ENCODE assay signal across 11 mouse cellular contexts in genomic region chr2:132291265-132291664, GRCm38 (mm10). TPM values are rescaled to one million over a fixed set of nuclear protein-coding genes. Genes with fewer than 3 reads are reported as not detected.
A peak's percentile ranks its signal among the peaks of the same experiment; 100 is the strongest.
DNase-seq lines count a peak whose midpoint lies in the region; ATAC-seq and TF ChIP-seq lines count a peak whose summit lies in the region.
"Had no signal": no experiment of that assay in that cellular context is flagged by ENCODE, and none has a peak within 500 bp of the region (broad histone marks: within the 10 kb centered on the region; RNA-seq: fewer than 3 reads in every experiment).

No protein-coding gene starts in this region.

- H3K27me3 ChIP-seq in heart, adult 2 months (ENCODE audit: control insufficient read depth, insufficient read depth, low read length) = no peaks in the 10 kb centered on the region
- no peaks in the 10 kb centered on the region for H3K27me3 ChIP-seq in megakaryocyte, embryonic 14.5 days (replicated peaks)
- no peaks in the 10 kb centered on the region for H3K27me3 ChIP-seq in myocyte (ENCODE audit: control insufficient read depth, insufficient read depth, insufficient read length)
- H3K27me3 ChIP-seq: embryonic facial prominence, embryonic 13.5 days had no signal

- peaks cover 21% of the 10 kb centered on the region for H3K36me3 ChIP-seq in heart, adult 2 months (ENCODE audit: control insufficient read depth, insufficient read depth, low read length)
- H3K36me3 ChIP-seq in megakaryocyte, embryonic 14.5 days (replicated peaks; ENCODE audit: low read length) = peaks cover 70% of the 10 kb centered on the region
- H3K36me3 ChIP-seq in myocyte (ENCODE audit: control insufficient read depth, insufficient read depth) = peaks cover 16% of the 10 kb centered on the region

- no peak for TF ChIP-seq EP300 in heart, adult 2 months (IDR thresholded peaks at IDR 0.05; ENCODE audit: insufficient read depth, low read depth, low read length)

- TF ChIP-seq CTCF in heart, adult 2 months (IDR thresholded peaks at IDR 0.05) = no peak

- H3K4me1 ChIP-seq in heart, adult 2 months (ENCODE audit: control insufficient read depth, insufficient read depth, low read length) = peaks cover 19% of the 10 kb centered on the region
- H3K4me1 ChIP-seq in megakaryocyte, embryonic 14.5 days = peaks cover 93% of the 10 kb centered on the region

- no peak overlapping the region for H3K4me3 ChIP-seq in heart, adult 2 months
- H3K4me3 ChIP-seq in megakaryocyte, embryonic 14.5 days (replicated peaks) = peak overlapping the region; percentile 62
- no peak overlapping the region for H3K4me3 ChIP-seq in myocyte
- H3K4me3 ChIP-seq: embryonic facial prominence, embryonic 13.5 days had no signal

- ATAC-seq in megakaryocyte, adult 5-6 weeks (ENCODE audit: poor library complexity, severe bottlenecking) = no peak

- H3K9ac ChIP-seq in heart, adult 2 months (ENCODE audit: low read depth, low read length) = peak overlapping the region; percentile 22; the same call in 1 of the 2 replicates
- H3K9ac ChIP-seq: embryonic facial prominence, embryonic 13.5 days had no signal

- no peak overlapping the region for H3ac ChIP-seq in myocyte (ENCODE audit: control insufficient read depth, insufficient read length)

- H3K79me2 ChIP-seq in heart, adult 2 months (replicated peaks; ENCODE audit: control insufficient read depth, insufficient read depth, low read length) = peaks cover 8% of the 10 kb centered on the region; the same call in 1 of the 2 replicates
- H3K79me2 ChIP-seq in myocyte (ENCODE audit: control insufficient read depth, insufficient read depth) = peaks cover 18% of the 10 kb centered on the region

- peak; percentile 43 to 45 for DNase-seq in heart, adult 2 months
- DNase-seq in heart, adult 9 months (ENCODE audit: low spot score in 2 of 2) = no peak
- DNase-seq in gastrocnemius, postnatal 14 days = peak; percentile 55
- no peak for DNase-seq in thymus, postnatal 0 days (ENCODE audit: low spot score)
- no peak for DNase-seq in thymus, postnatal 14 days
- DNase-seq: layer of hippocampus, postnatal 36 days; retina, postnatal 1 day had no signal

- intact Hi-C loops in heart, adult 2 months (cut with DNase I) = no loop called here
- intact Hi-C loops in gastrocnemius, postnatal 14 days (cut with DNase I; ENCODE audit: low total_unique reads) = no loop called here

- peak overlapping the region; percentile 83 for H3K27ac ChIP-seq in heart, adult 2 months
- H3K27ac ChIP-seq: embryonic facial prominence, embryonic 13.5 days had no signal

- no peaks in the 10 kb centered on the region for H3K9me3 ChIP-seq in megakaryocyte, embryonic 14.5 days
- H3K9me3 ChIP-seq: embryonic facial prominence, embryonic 13.5 days had no signal

- 41% methylated on average over 3 of the region's 3 CpGs for WGBS in heart, adult 2 months

- peak overlapping the region; percentile 40 for H3K4me2 ChIP-seq in myocyte (ENCODE audit: low read depth)
- H3K4me2 ChIP-seq: embryonic facial prominence, embryonic 13.5 days had no signal

- TF ChIP-seq POLR2A in heart, adult 2 months (IDR thresholded peaks at IDR 0.05; ENCODE audit: insufficient read depth, low read depth, low read length) = no peak
- TF ChIP-seq POLR2A in myocyte (IDR thresholded peaks at IDR 0.05; ENCODE audit: insufficient read length, low read depth) = no peak

TF ChIP-seq in myocyte, 11 proteins besides CTCF, POLR2A, EP300 and RAD21:
- TF ChIP-seq MYOG (IDR thresholded peaks at IDR 0.05; ENCODE audit: control insufficient read depth in 1 of 3, insufficient read depth in 1 of 3, insufficient read length in 2 of 3, low read depth in 2 of 3) (peak in 2 of 3 experiments; percentile 30 to 40), POLR2AphosphoS2 (IDR thresholded peaks at IDR 0.05; ENCODE audit: insufficient read length, low read depth) (no peak), MYOD1 (IDR thresholded peaks at IDR 0.05; ENCODE audit: control insufficient read depth in 1 of 3, insufficient read length in 2 of 3, low read depth in 2 of 3) (peak in 2 of 3 experiments; percentile 22 to 53)
TF ChIP-seq in myocyte: peak in this region for 2.

RNA-seq across cellular contexts. Expression of gene Cds2, which starts 28.3 kb away (rescaled TPM):
- total RNA-seq in heart, adult 2 months (2021) = 10 to 100 TPM; 75.4 to 90.4 TPM
- 48.0 and 85.1 TPM in 2 replicates for polyA plus RNA-seq in heart, adult 2 months (2012; rRNA removed)
- 13.8 and 21.9 TPM in 2 replicates for polyA plus RNA-seq in megakaryocyte, embryonic 14.5 days (2012; ENCODE audit: insufficient read depth, low replicate concordance)
- total RNA-seq in megakaryocyte, adult 5-6 weeks (2015) = 17.9 and 32.0 TPM in 2 replicates
- total RNA-seq in megakaryocyte, adult 5-6 weeks (2017) = 24.4 and 26.3 TPM in 2 replicates
- 10 to 100 TPM; 22.2 to 22.4 TPM for total RNA-seq in gastrocnemius, postnatal 14 days (2021)
- polyA plus RNA-seq in myocyte (2012; fragmentation: generic; extraction: Trizol) = 30.3 TPM
- polyA plus RNA-seq in thymus, postnatal 0 days (2015; fragmentation: Nextera tagmentation; extraction: Ambion mirVana) = 24.4 and 24.5 TPM in 2 replicates

RNA-seq across cellular contexts. Expression of gene Pcna, which starts 38.2 kb away (rescaled TPM):
- total RNA-seq in heart, adult 2 months (2021) = 10 to 100 TPM; 36.5 to 39.9 TPM
- 25.9 and 35.8 TPM in 2 replicates for polyA plus RNA-seq in heart, adult 2 months (2012; rRNA removed)
- polyA plus RNA-seq in megakaryocyte, embryonic 14.5 days (2012; ENCODE audit: insufficient read depth, low replicate concordance) = 6.9 and 19.1 TPM in 2 replicates
- total RNA-seq in megakaryocyte, adult 5-6 weeks (2015) = 619 and 646 TPM in 2 replicates
- total RNA-seq in megakaryocyte, adult 5-6 weeks (2017) = 482 and 494 TPM in 2 replicates
- 10 to 100 TPM; 24.7 to 29.9 TPM for total RNA-seq in gastrocnemius, postnatal 14 days (2021)
- 65.5 TPM for polyA plus RNA-seq in myocyte (2012; fragmentation: generic; extraction: Trizol)
- polyA plus RNA-seq in thymus, postnatal 0 days (2015; fragmentation: Nextera tagmentation; extraction: Ambion mirVana) = 472 and 480 TPM in 2 replicates

RNA-seq across cellular contexts. Expression of gene Tmem230, which starts 43.7 kb away (rescaled TPM):
- 10 to 100 TPM; 23.1 to 23.3 TPM for total RNA-seq in heart, adult 2 months (2021)
- 28.0 and 43.2 TPM in 2 replicates for polyA plus RNA-seq in heart, adult 2 months (2012; rRNA removed)
- polyA plus RNA-seq in megakaryocyte, embryonic 14.5 days (2012; ENCODE audit: insufficient read depth, low replicate concordance) = 23.1 and 24.3 TPM in 2 replicates
- 44.3 and 52.5 TPM in 2 replicates for total RNA-seq in megakaryocyte, adult 5-6 weeks (2015)
- total RNA-seq in megakaryocyte, adult 5-6 weeks (2017) = 18.4 and 18.8 TPM in 2 replicates
- 10 to 100 TPM; 20.4 to 22.1 TPM for total RNA-seq in gastrocnemius, postnatal 14 days (2021)
- polyA plus RNA-seq in myocyte (2012; fragmentation: generic; extraction: Trizol) = 76.6 TPM
- polyA plus RNA-seq in thymus, postnatal 0 days (2015; fragmentation: Nextera tagmentation; extraction: Ambion mirVana) = 41.2 and 45.0 TPM in 2 replicates

Comparison
In these comparisons a context has a peak if more than half of its experiments do, and no peak if none do; other contexts are left out.
1. DNase-seq: peak in heart, adult 2 months (2 of 2) and gastrocnemius, postnatal 14 days (single experiment); none in heart, adult 9 months (0 of 2), thymus, postnatal 0 days (single experiment) and thymus, postnatal 14 days (single experiment).